Mouse (Mus musculus): Measurements from ENCODE around the gene Itpr1.

The Itpr1 gene

GRCm38 (mm10) chr6:108212881-108213295 lies at the start of gene Itpr1:
Gene Itpr1 (plus strand): TSS chr6:108213096.
- peak; percentile 94 for DNase-seq (ENCODE audit: low spot score)

DNA sequence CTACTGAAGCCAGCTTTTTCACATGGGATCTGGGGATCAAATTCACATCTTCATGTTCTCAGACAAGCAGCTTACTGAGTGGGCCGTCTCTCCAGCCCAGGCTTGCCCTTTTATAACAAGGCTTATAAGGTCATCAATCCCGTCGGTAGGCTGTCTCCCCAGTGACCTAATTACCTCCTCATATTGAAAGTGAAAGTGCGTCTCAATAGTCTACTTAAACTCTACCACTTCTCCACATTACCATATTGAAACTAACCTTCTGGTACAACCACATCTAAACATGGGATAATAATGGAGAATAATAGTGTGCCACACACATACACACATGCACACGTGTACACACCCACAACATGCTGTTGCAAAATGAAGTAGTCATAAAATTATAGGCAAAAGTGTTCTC lies 48.0 kb upstream of the Itpr1 start:
- no peak for DNase-seq (ENCODE audit: low spot score)

- DNase-seq (ENCODE audit: low spot score): no peak
Observed at GRCm38 (mm10) chr6:108165598-108165997, 47.3 kb upstream of the Itpr1 start.

DNA sequence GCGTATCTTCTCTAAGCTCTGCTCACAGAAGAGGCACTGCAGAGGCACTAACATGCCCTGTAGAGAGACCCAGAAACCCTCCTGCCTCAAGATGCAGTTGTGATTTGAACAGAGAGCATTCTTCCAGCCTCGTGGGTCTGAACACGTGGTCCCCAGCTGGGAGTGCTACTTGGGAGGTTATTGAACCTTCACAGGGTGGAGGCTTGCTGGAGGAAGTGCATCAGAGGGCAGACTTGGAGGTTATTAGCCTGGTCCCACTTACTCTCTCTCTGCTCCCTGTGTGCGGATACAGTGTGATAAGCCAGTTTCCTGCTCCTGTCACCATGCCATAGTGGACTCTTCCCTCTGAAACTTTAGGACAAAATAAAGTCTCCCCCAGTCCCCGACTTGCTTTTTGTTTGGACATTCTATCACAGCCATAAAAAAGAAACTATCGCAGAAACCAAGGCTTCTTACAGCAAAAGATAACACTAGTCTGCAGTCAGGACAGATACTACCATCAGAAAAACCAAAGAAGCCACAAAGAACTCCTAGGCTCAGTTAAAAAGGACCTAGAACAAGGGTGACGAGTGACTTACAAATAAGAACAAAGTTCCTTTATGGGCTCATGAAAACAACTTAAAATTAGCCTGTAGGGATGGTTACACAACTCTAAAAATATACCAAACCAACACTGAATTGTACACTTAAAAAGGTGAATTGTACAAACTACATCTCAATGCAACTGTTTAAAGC lies 44.8 kb upstream of the Itpr1 start:
- DNase-seq (ENCODE audit: low spot score): no peak

GRCm38 (mm10) chr6:108168723-108169122 lies 44.2 kb upstream of the Itpr1 start:
- DNase-seq (ENCODE audit: low spot score): no peak

GRCm38 (mm10) chr6:108169466-108169865 lies 43.4 kb upstream of the Itpr1 start:
- no peak for DNase-seq (ENCODE audit: low spot score)

DNA sequence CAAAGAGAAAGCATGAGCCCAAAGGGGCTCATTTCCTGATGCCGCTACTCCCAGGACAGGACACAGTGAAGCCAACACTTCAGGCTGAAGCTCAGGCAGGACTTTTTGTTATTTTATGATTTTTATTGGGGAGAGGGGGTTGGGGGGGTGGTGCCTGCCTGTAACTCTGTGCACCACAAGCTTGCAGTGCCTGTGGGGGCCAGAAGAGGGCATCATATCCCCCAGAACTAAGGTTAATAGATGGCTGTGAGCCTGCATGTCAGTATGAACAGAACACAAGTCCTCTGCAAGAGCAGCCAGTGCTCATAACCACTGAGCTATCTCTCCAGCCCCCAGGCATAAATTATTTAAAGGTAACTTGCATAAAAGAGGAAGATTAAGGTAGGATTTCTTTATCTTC lies 40.7 kb upstream of the Itpr1 start:
- DNase-seq (ENCODE audit: low spot score): no peak

- DNase-seq (ENCODE audit: low spot score): no peak
Observed at GRCm38 (mm10) chr6:108174181-108174580, 38.7 kb upstream of the Itpr1 start.

DNA sequence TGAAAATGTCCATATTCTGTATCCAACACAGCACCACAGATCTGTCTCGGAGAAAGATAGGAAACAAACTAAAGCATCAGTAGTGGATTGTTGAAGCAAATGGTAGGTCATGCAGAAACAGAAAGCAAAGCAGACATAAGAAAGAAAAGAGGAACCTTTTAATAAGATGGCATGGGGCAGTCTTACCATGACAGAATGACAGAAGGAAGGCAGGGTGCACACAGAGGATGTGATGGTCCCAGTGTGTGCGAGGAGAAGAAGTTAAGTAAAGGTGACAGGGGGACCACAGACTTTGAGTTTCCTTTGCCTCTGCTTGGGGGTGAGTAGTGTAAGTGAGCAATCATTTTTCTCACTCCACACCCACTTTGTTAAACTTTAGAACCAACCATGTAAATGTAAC lies 33.8 kb upstream of the Itpr1 start:
- DNase-seq (ENCODE audit: low spot score): no peak

DNA sequence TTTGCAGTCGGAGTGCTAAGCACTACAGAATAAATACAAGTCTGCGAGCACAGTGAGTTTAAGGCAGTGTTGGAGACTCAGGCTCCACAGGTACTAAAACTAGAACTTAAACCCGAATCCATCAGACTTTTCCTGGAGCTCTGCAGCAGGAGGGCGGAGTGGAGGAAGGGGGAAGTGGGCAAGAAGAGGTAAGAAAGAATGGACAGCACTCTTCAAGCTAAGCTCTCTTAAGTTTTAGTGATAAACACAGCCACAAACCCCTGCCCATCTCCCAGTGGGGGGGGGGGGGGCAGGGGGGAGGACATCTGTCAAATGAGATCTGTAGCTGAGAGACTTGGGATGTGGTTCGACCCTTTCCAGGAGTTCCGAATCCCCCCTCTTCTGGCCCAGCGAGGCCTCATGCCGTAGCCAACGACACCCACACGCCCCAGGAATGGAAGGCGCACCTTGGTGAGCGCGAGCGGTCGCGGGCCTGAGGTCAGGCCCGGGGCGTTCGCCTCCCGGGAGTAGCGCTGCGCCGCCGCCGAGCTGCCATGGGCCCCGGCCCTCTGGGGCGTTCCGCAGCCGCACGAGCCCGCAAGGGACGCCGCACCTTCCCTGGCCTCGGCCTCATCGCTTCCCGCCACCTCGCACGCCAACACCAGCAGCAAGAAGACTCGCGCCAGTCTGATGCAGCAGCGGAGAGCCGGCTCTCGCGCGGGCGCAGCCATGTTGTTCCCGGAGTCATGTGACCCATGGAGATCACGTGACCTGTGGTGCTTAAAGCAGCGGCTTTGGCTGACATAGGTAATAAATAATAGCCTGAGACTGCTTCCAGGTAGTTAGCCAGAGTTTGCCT lies 27.8 kb upstream of the Itpr1 start, which contains the start of gene Sumf1:
Sumf1 (minus strand) TSS at position 736 of the 838 bp plus-strand sequence.
- DNase-seq (ENCODE audit: low spot score): peak; percentile 79

DNA sequence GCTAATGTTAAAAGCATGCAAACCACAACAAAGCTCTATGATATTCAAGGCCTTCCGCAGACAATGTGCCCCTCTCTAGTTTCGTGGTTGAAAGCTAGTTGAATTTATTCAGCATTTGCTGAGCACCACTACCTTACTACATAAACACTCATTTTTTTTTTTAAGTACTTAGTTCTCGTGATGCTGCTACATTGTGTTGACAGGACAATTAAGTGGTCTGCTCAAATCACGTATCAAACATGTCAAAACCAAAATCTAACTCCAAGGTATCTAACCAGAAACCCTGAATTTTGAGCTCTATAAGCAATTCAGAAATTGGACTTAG lies 27.2 kb upstream of the Itpr1 start:
- DNase-seq (ENCODE audit: low spot score): no peak

- no peak for DNase-seq (ENCODE audit: low spot score)
Observed at GRCm38 (mm10) chr6:108190690-108191089, 22.2 kb upstream of the Itpr1 start.

GRCm38 (mm10) chr6:108192632-108193031 lies 20.3 kb upstream of the Itpr1 start:
- no peak for DNase-seq (ENCODE audit: low spot score)

DNA sequence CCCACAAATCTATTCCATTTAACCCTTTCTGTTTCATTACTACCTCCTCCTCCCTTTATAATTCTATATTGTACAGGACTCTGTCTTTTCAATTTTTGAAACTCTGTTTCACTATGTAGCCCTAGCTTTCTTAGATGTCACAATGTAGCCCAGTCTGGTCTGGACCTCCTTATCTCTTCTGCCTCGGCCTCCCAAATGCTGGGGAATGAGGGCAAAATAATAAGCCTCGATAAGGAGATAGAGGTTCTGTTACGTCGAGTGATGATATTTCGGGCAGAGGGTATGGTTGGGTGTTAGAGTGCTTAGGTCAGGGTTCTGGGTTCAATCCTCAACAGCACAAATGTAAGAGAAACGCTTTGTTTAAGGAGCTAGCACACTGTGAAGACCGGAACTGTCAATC lies 16.2 kb upstream of the Itpr1 start:
- DNase-seq (ENCODE audit: low spot score): no peak

- no peak for DNase-seq (ENCODE audit: low spot score)
Observed at GRCm38 (mm10) chr6:108197117-108197516, 15.8 kb upstream of the Itpr1 start.

DNA sequence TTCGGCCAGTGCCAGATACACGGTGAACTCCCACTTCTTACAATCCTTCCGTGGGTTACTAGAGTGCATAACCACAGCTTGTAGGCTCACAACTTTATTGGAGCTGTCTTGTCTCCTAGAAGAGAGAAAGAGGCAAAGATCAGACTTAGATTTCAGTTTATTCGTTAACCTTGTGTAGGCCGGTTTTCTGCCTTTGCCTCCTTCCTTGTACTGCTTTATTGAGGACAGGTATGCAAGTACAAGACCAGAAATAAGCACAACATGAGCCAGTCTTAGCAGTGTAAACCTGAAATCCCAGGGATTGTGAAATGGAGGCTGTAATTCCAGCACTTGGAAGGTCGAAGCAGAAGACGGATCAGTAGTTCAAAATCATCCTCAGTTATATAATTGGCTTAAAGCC lies 14.6 kb upstream of the Itpr1 start:
- DNase-seq (ENCODE audit: low spot score): no peak

- DNase-seq (ENCODE audit: low spot score): no peak
Observed at GRCm38 (mm10) chr6:108204322-108204721, 8.6 kb upstream of the Itpr1 start.

DNA sequence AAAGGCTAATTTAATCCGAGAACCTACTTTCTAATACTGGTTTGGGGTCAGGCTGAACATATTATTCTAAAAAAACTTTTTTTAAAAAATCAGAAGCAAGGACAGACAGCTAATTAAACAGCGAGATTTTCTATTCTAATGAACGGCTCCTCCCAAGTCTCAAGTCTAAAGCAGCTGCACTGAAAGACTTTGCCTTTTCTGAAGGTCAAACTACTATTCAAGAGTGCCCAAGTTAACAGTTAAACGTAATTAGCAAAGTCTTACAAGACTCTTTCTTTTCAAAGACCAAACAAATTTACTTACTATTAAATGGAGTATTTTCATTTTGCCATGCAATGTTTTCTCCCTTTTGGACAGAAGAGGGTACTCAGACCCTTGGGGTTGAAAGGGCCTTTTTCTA lies 6.8 kb upstream of the Itpr1 start:
- DNase-seq (ENCODE audit: low spot score): no peak

DNA sequence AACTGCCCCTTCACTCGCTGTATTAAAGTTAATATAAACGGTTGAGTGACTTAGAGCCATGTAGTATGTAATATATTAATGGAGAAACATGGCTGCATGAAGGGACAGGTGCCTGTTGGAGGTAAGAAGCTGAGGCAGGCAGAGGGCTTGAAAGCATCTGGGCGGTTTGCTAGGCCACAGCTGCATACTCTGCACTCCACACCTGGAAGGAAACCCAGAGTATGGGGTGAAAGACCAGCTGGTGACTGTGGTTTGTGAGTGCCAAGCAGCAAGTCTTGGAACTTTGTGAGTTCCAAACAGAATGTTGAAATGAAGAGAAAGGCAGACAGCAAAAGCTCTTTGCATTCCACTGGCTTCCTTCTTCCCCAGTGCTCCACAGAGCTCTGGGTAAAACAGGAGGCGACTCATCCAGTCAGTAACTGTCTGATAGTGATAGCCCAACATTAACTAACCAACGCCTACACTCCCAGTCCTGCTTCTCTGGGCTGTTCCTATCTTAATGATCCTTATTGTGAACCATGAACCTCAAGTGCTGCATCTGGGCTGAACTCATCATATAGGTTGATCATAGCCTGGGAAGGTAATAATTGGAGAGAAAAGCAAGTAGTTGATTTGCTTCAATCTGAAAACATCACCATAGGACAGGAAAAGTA lies 5.9 kb upstream of the Itpr1 start:
- DNase-seq (ENCODE audit: low spot score): no peak

DNA sequence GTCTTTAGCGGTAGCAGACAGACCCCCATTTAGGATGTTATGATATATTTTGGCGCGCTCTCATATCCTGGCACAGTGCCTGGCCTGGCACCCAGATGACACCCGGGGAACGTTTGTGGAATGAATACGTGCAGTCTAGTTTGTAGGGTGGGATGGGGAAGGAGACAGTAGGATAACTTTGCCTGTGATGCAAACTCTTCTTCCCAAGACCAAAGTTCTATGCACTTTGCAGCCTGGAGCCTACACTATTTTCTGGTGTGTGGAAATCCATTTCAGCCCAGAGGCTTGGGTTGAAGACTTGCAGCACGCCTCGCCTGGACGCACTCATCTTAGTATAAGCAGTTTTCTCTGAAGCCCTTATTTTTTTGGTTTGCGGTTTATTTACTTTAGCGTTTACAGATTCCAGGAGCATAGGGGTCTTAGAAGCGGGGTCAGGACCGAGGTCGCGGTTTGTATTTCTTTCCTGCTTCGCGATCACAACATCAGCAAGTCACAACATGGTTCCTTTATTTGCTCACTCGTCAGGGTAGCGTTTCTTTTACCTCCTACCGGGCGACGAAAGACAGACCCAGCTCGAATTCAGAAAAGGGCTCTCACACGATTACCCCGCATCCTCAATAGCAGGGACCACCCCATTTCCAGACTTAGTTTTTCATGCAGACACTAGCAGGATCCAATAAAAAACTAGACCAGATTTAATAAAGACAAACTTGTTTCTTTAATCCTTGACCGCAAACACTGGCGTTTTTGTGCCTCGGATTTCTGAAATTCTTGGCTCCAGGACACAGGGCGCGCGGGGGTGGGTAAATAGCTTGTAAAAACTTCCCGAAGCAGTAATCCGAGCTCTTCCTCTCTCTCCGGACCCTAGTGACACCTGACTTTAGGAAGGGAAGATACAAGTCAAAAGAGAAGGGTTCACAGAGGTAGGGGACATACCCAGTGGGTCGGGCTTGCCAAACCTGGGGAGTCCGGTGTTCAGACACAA lies 708 bp upstream of the Itpr1 start:
- no peak for DNase-seq (ENCODE audit: low spot score)

DNA sequence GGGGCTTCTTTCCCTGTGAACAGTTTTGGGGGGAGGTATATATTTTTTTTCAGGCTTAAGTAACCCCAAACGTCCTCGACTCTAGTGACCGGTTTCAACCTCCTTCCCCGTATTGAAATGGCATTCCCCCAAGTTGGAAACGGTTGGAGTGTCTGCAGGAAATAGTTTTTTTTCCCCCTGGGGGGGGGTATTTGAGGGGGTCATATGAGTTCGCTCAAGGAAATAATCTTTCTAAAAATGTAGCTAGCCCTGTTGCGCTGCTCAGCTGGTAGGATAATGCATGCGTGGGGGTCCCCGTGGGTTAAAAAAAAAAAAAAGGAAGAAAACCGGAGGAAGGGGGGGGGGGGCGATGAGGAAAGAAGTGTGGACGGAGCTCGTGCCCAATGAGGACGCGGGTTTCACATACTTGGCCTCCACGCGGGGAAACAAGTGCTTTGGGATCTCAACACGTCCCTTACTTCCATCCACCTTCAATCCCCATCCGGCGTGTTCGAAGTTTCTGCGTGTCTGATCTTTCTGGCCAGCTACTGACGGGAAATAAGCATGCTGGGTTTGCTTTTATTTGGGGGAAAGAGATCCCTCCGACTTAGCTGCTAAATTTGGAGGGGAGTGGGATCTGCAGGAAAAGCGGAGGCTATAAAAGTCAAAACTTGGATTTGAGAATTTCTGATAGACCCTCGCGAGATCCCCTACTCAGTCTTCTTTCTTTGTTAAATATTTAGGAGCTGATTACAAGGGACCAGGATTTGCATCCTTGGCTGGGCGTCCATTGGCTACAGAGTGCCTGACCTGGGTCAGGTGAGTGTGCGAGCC lies 791 bp downstream of the Itpr1 start:
- DNase-seq (ENCODE audit: low spot score): no peak

Data from urinary bladder, postnatal 10 days (tissue).